Mouse (Mus musculus): ENCODE results near the gene 1700025G04Rik. TPM values are rescaled to one million over a fixed set of nuclear protein-coding genes. Genes with fewer than 3 reads are reported as not detected.
A peak's percentile ranks its signal among the peaks of the same experiment; 100 is the strongest.

1700025G04Rik gene
- polyA plus RNA-seq, 2 experiments = 24.3 to 36.4 TPM

DNA sequence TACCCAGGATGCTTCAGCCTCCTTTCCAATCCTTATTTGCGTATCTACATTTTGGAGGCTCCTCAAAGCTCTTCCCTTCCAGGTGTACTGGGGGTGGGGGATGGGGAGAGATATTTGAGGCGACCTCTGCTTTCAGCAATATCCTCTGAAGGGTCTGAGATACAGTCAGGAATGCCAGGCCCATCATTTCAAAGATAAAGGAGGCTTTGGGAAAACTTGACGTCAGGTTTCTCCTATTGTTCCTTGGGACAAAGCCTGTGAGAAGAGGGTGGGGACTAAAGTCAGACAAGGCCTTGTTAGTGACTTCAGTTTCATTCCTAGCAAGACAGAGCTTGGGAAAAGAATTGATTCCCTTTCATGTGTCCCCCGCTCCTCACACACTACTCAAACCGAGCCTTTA, 209.2 kb downstream of the 1700025G04Rik start:
- Histone ChIP-seq H3K27ac (replicated peaks; ENCODE audit: low read depth, low read length) (no peak overlapping the region), H3K4me1 (ENCODE audit: control insufficient read depth, insufficient read depth, low read length) (peaks cover 9% of the 10 kb centered on the region), H3K4me2 (replicated peaks; ENCODE audit: low read depth, low read length, severe bottlenecking) (no peak overlapping the region), H3K36me3 (ENCODE audit: control insufficient read depth, insufficient read depth, low read length) (no peaks in the 10 kb centered on the region), H3K9me3 (ENCODE audit: control insufficient read depth, low read length) (no peaks in the 10 kb centered on the region), H3K4me3 (replicated peaks; ENCODE audit: low read length) (no peak overlapping the region), H3K27me3 (ENCODE audit: control insufficient read depth, insufficient read depth, low read length) (no peaks in the 10 kb centered on the region), H3K9ac (ENCODE audit: low read depth, low read length, severe bottlenecking) (no peak overlapping the region)
- ATAC-seq (ENCODE audit: low FRiP score, low read depth) = no peak
- no peak for DNase-seq (ENCODE audit: low spot score)
- 73% methylated on average over 5 of the region's 5 CpGs for WGBS
- TF ChIP-seq POLR2A (IDR thresholded peaks at IDR 0.05; ENCODE audit: borderline replicate concordance, extremely low read depth, insufficient read depth, insufficient read length) = no peak

GRCm38 (mm10) chr1:151879966-151880365, 210.0 kb downstream of the 1700025G04Rik start:
- Histone ChIP-seq H3K36me3 (ENCODE audit: control insufficient read depth, insufficient read depth, low read length) (no peaks in the 10 kb centered on the region), H3K4me3 (replicated peaks; ENCODE audit: low read length) (no peak overlapping the region), H3K9ac (ENCODE audit: low read depth, low read length, severe bottlenecking) (no peak overlapping the region), H3K9me3 (ENCODE audit: control insufficient read depth, low read length) (no peaks in the 10 kb centered on the region), H3K4me2 (replicated peaks; ENCODE audit: low read depth, low read length, severe bottlenecking) (no peak overlapping the region), H3K4me1 (ENCODE audit: control insufficient read depth, insufficient read depth, low read length) (peaks cover 9% of the 10 kb centered on the region), H3K27ac (replicated peaks; ENCODE audit: low read depth, low read length) (no peak overlapping the region), H3K27me3 (ENCODE audit: control insufficient read depth, insufficient read depth, low read length) (no peaks in the 10 kb centered on the region)
- 86% methylated on average over 13 of the region's 13 CpGs for WGBS
- TF ChIP-seq POLR2A (IDR thresholded peaks at IDR 0.05; ENCODE audit: borderline replicate concordance, extremely low read depth, insufficient read depth, insufficient read length) = no peak
- no peak for DNase-seq (ENCODE audit: low spot score)
- ATAC-seq (ENCODE audit: low FRiP score, low read depth) = no peak

DNA sequence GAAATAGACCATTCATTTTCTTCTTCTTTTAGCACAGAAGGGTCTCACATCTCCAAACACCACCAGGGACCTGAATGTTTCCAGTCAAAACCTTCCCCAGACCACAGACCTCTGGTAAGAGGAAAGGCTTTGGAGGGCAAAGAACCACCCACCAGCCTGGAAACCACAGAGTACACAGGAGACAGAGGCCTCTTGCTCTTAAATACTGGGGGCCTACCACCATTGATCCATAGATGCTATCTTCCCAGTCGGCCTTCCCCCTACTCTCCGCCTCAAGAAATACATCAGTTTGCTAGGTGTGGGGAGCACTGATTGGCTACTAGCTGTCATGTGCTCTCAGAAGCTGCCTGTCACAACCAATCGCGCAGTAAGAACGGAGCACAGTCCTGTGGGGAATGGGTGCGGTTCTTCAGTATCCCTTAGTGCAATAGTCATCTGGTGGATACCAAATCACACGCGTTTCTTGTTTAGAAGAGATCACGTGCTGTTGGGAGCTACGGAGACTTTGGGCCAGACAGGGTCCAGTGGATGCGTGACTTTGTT, 210.5 kb downstream of the 1700025G04Rik start:
- Histone ChIP-seq H3K36me3 (ENCODE audit: control insufficient read depth, insufficient read depth, low read length) (no peaks in the 10 kb centered on the region), H3K4me1 (ENCODE audit: control insufficient read depth, insufficient read depth, low read length) (peaks cover 9% of the 10 kb centered on the region), H3K4me3 (replicated peaks; ENCODE audit: low read length) (no peak overlapping the region), H3K9me3 (ENCODE audit: control insufficient read depth, low read length) (no peaks in the 10 kb centered on the region), H3K4me2 (replicated peaks; ENCODE audit: low read depth, low read length, severe bottlenecking) (no peak overlapping the region), H3K9ac (ENCODE audit: low read depth, low read length, severe bottlenecking) (no peak overlapping the region), H3K27me3 (ENCODE audit: control insufficient read depth, insufficient read depth, low read length) (no peaks in the 10 kb centered on the region), H3K27ac (replicated peaks; ENCODE audit: low read depth, low read length) (no peak overlapping the region)
- DNase-seq (ENCODE audit: low spot score) (no peak), ATAC-seq (ENCODE audit: low FRiP score, low read depth) (peak; percentile 30; the same call in 1 of the 2 replicates)
- 77% methylated on average over 11 of the region's 11 CpGs for WGBS
- no peak for TF ChIP-seq POLR2A (IDR thresholded peaks at IDR 0.05; ENCODE audit: borderline replicate concordance, extremely low read depth, insufficient read depth, insufficient read length)

GRCm38 (mm10) chr1:151878411-151878810, 211.5 kb downstream of the 1700025G04Rik start:
- Histone ChIP-seq H3K27me3 (ENCODE audit: control insufficient read depth, insufficient read depth, low read length) (no peaks in the 10 kb centered on the region), H3K4me2 (replicated peaks; ENCODE audit: low read depth, low read length, severe bottlenecking) (no peak overlapping the region), H3K9me3 (ENCODE audit: control insufficient read depth, low read length) (no peaks in the 10 kb centered on the region), H3K27ac (replicated peaks; ENCODE audit: low read depth, low read length) (no peak overlapping the region), H3K36me3 (ENCODE audit: control insufficient read depth, insufficient read depth, low read length) (no peaks in the 10 kb centered on the region), H3K4me1 (ENCODE audit: control insufficient read depth, insufficient read depth, low read length) (peaks cover 5% of the 10 kb centered on the region), H3K9ac (ENCODE audit: low read depth, low read length, severe bottlenecking) (no peak overlapping the region), H3K4me3 (replicated peaks; ENCODE audit: low read length) (no peak overlapping the region)
- DNase-seq (ENCODE audit: low spot score) (no peak), ATAC-seq (ENCODE audit: low FRiP score, low read depth) (no peak)
- WGBS = 45% methylated on average over 4 of the region's 4 CpGs
- no peak for TF ChIP-seq POLR2A (IDR thresholded peaks at IDR 0.05; ENCODE audit: borderline replicate concordance, extremely low read depth, insufficient read depth, insufficient read length)

DNA sequence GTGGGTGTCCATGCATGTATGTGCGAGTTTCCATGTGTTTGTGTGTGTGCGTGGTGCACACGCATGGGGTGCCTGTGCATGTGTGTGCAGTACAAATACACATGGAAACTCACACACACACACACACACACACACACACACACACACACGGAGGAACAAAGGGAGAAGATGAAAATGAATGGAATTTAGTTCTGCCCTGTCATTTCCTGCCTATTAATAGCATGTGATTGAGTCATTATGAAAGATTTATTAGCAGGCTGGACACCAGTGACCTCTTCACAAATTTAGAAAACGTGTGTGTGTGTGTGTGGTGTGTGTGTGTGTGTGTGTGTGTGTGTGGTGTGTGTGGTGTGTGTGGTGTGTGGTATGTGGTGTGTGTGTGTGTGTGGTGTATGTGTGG, 217.0 kb downstream of the 1700025G04Rik start:
- Histone ChIP-seq H3K4me3 (replicated peaks; ENCODE audit: low read length) (no peak overlapping the region), H3K9ac (ENCODE audit: low read depth, low read length, severe bottlenecking) (no peak overlapping the region), H3K36me3 (ENCODE audit: control insufficient read depth, insufficient read depth, low read length) (no peaks in the 10 kb centered on the region), H3K4me2 (replicated peaks; ENCODE audit: low read depth, low read length, severe bottlenecking) (no peak overlapping the region), H3K9me3 (ENCODE audit: control insufficient read depth, low read length) (no peaks in the 10 kb centered on the region), H3K27ac (replicated peaks; ENCODE audit: low read depth, low read length) (no peak overlapping the region), H3K27me3 (ENCODE audit: control insufficient read depth, insufficient read depth, low read length) (no peaks in the 10 kb centered on the region), H3K4me1 (ENCODE audit: control insufficient read depth, insufficient read depth, low read length) (peaks cover 5% of the 10 kb centered on the region; the same call in 1 of the 2 replicates)
- no peak for TF ChIP-seq POLR2A (IDR thresholded peaks at IDR 0.05; ENCODE audit: borderline replicate concordance, extremely low read depth, insufficient read depth, insufficient read length)
- DNase-seq (ENCODE audit: low spot score) = no peak
- WGBS = 68% methylated on average over 5 of the region's 5 CpGs
- no peak for ATAC-seq (ENCODE audit: low FRiP score, low read depth)
